Mouse (Mus musculus) midbrain, embryonic 13.5 days (tissue): Measurements from ENCODE around the gene Iars. TPM values are rescaled to one million over a fixed set of nuclear protein-coding genes. Genes with fewer than 3 reads are reported as not detected.

ENCODE experiments used
- ATAC-seq: fragments of 200-750 bp; cut with Nextera tagmentation; 2 replicates; pipeline ENCODE4 v1.8.0; 2017; ENCODE audit warnings: mild to moderate bottlenecking, moderate TSS enrichment, moderate library complexity
- H3K27ac ChIP-seq: fragments of 300-500 bp; sonication (generic); 2 replicates; pipeline ENCODE4 v1.5.1; 2015; ENCODE audit warnings: inconsistent platforms, mild to moderate bottlenecking, moderate library complexity
- H3K27me3 ChIP-seq: fragments of 300-500 bp; sonication (generic); 2 replicates; pipeline ENCODE4 v1.6.1; 2015; ENCODE audit warnings: mild to moderate bottlenecking, inconsistent platforms
- H3K36me3 ChIP-seq: fragments of 300-500 bp; sonication (generic); 2 replicates; pipeline ENCODE4 v1.6.1; 2015; ENCODE audit warnings: mild to moderate bottlenecking, inconsistent platforms
- H3K4me1 ChIP-seq: fragments of 300-500 bp; sonication (generic); replicated peaks from 2 replicates; pipeline ENCODE4 v1.6.1; 2015; ENCODE audit warnings: inconsistent platforms
- H3K4me2 ChIP-seq: fragments of 300-500 bp; sonication (generic); replicated peaks from 2 replicates; pipeline ENCODE4 v1.6.1; 2015; ENCODE audit warnings: moderate library complexity, mild to moderate bottlenecking, inconsistent platforms
- H3K4me3 ChIP-seq: fragments of 300-500 bp; sonication (generic); replicated peaks from 2 replicates; pipeline ENCODE4 v1.5.1; 2015; ENCODE audit warnings: mild to moderate bottlenecking, inconsistent platforms
- H3K9ac ChIP-seq: fragments of 300-500 bp; sonication (generic); replicated peaks from 2 replicates; pipeline ENCODE4 v1.6.1; 2015; ENCODE audit warnings: mild to moderate bottlenecking, inconsistent platforms
- H3K9me3 ChIP-seq: fragments of 300-500 bp; sonication (generic); 2 replicates; pipeline ENCODE4 v1.6.1; 2016; ENCODE audit warnings: mild to moderate bottlenecking, inconsistent platforms
- WGBS: fragments of 180-500 bp; shearing (Covaris S2); methylation state at CpG from one replicate; pipeline ENCODE4 v1.1.7; 2015; 5-methylcytosine and 5-hydroxymethylcytosine counted together
- polyA plus RNA-seq: library from polyadenylated mRNA; unstranded; fragments of >200 nt; fragmentation: Nextera tagmentation; extraction: Ambion mirVana; gene quantifications from 2 replicates; pipeline ENCODE4 v1.2.1, GENCODE M21; 2015

The Iars gene
- polyA plus RNA-seq, 1 experiment from 2014 or later = 61.0 TPM

DNA sequence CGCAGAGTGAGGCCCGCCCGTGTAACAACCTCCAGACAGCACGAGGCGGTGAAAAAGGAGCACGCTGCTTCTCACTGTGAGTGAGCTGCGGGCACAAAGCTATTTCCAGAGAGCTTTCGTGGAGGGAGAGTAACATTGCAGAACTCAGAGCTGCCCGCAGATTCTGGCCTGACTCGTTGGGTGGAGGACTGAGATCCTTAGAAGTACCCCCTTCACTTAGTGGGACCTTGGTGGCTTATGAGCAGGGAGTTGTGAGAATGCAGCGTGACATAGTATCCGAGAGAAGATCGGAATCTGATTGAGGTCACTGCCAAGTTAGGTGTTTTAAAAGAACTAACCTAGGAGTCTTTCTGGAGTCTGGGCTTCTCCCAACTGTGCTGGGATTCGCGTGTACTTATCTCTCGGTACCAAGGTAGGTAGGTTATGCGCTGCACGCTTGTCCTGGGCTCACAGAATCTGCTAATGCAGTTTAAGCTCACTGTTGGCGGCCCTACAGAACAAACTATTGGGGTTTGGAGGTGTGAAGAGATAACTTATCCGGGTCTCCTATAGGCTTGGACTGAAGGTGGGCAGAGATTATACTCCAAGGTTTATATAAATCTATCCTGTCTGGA lies 440 bp downstream of the Iars start:
- Histone ChIP-seq H3K36me3 (peaks cover 18% of the 10 kb centered on the region), H3K4me3 (peak overlapping the region; percentile 83), H3K9me3 (no peaks in the 10 kb centered on the region), H3K9ac (peak overlapping the region; percentile 83), H3K4me2 (peak overlapping the region; percentile 91), H3K4me1 (peaks cover 29% of the 10 kb centered on the region), H3K27me3 (no peaks in the 10 kb centered on the region), H3K27ac (peak overlapping the region; percentile 61; the same call in 1 of the 2 replicates)
- under 1% methylated on average over 20 of the region's 20 CpGs for WGBS
- no peak for ATAC-seq

DNA sequence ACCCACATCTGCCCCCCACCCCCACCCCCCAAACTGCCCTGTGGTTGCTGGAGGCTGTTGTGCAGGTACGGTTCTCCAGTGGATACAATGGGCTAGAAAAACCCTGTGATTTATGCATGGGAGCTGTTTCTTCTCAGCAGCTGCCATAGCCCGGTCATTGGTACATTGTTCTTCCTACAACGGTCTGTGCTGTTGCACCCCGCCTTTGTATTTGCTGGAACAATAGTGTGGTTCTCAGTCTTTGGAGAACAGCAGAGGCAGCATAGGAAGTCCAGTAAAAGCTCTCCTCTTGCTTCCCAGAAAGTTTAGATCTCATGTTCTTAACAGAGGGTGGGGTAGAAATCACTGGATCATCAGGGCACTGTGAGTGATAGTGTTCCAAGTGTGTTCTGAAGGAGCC lies 2.4 kb downstream of the Iars start:
- ATAC-seq = no peak
- no peak overlapping the region; the same call in 1 of the 2 replicates for H3K9ac ChIP-seq
- H3K4me3 ChIP-seq = no peak overlapping the region; the same call in 1 of the 2 replicates
- WGBS = 66% methylated on average over 4 of the region's 4 CpGs
- no peaks in the 10 kb centered on the region for H3K9me3 ChIP-seq
- no peak overlapping the region for H3K4me2 ChIP-seq
- no peak overlapping the region for H3K27ac ChIP-seq
- H3K36me3 ChIP-seq = peaks cover 24% of the 10 kb centered on the region
- peaks cover 29% of the 10 kb centered on the region for H3K4me1 ChIP-seq
- no peaks in the 10 kb centered on the region for H3K27me3 ChIP-seq

DNA sequence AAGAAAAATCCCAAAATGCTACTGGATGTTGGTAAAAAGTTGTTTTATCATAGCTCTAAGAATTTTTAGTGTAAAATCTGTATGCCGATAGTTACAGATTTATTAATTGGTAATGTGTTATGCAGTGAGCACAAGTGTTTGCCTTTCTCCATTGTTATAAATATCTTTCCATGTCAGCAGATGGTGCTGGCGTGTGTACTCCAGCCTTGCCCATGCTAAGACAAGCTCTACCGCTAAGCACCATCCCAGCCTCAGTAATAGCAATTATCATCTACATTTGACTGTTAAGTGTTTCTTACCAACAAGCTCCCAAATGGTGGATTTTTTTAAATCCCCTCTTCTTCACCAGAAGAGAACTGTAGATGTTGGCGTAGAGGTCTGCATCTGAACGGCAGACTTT lies 9.2 kb downstream of the Iars start:
- no peak overlapping the region for H3K4me2 ChIP-seq
- H3K9me3 ChIP-seq = no peaks in the 10 kb centered on the region
- no peak overlapping the region for H3K27ac ChIP-seq
- H3K4me3 ChIP-seq = no peak overlapping the region
- peaks cover 52% of the 10 kb centered on the region for H3K36me3 ChIP-seq
- no peak for ATAC-seq
- no peaks in the 10 kb centered on the region for H3K27me3 ChIP-seq
- WGBS = 96% methylated on average over 5 of the region's 5 CpGs
- H3K9ac ChIP-seq = no peak overlapping the region
- H3K4me1 ChIP-seq = no peaks in the 10 kb centered on the region

DNA sequence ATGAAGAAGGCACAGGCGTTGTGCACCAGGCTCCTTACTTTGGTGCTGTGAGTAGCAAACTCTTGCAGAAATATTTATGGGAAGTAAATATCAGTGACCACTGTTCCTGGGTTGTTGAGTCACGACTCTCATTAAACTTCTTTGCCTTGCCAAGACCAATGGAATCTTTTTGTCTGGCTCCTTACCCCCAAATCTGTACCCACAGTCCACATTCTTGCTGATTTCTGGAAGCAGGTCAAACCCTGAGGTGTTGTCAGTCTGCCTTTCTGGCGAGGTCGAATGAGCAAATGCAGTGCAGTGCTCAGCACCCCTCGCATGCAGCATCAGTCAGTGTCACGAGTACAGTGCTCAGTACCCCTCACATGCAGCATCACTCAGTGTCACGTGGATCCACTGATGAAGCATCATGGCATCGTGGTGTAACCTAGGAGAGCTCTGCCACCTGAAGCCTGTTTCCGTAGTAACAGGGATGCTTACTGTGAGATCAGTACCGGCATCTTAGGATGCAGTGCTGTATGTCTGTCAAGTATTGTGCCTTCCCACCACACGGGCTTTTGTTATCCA lies 21.4 kb downstream of the Iars start:
- H3K27me3 ChIP-seq = no peaks in the 10 kb centered on the region
- peaks cover 79% of the 10 kb centered on the region for H3K36me3 ChIP-seq
- ATAC-seq = no peak
- peaks cover 13% of the 10 kb centered on the region for H3K4me1 ChIP-seq
- H3K4me3 ChIP-seq = no peak overlapping the region
- 95% methylated on average over 11 of the region's 11 CpGs for WGBS
- H3K27ac ChIP-seq = no peak overlapping the region
- no peaks in the 10 kb centered on the region for H3K9me3 ChIP-seq
- no peak overlapping the region for H3K9ac ChIP-seq
- H3K4me2 ChIP-seq = no peak overlapping the region

DNA sequence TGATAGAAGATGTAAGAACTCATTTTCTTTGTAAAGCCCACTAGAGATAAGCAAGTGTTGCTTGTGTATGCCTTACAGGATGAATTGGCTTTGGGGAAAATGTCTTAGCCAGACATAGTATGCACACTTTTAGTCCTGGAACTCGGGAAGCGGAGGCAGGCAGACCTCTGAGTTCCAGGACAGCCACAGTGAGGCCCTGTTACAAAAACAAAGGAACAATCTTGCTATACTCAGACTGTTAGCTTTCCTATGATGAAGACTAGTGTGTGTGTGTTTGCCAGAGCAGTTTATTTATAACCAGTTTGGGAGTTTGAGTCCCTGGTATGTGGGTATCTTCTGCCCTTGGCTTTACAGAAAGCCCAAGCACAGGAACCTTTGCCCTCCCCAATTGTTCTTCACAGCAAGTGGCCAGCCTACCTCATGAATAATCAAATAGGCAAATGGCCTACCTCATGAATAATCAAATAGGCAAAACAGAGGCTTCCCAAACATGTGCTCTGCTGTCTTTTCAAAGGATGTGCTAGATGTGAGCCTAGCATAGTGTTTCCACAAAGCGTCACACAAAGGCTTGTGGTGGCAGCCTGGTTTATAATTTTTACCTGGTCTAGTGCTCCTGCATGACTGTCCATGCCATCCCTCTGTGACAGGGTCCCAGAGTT lies 24.3 kb downstream of the Iars start:
- Histone ChIP-seq H3K9ac (no peak overlapping the region), H3K4me1 (peaks cover 13% of the 10 kb centered on the region), H3K9me3 (no peaks in the 10 kb centered on the region), H3K27me3 (no peaks in the 10 kb centered on the region), H3K4me2 (no peak overlapping the region), H3K36me3 (peaks cover 90% of the 10 kb centered on the region), H3K27ac (peak overlapping the region; percentile 27), H3K4me3 (no peak overlapping the region)
- WGBS = 67% methylated on average over 3 of the region's 3 CpGs
- ATAC-seq = peak; percentile 70

DNA sequence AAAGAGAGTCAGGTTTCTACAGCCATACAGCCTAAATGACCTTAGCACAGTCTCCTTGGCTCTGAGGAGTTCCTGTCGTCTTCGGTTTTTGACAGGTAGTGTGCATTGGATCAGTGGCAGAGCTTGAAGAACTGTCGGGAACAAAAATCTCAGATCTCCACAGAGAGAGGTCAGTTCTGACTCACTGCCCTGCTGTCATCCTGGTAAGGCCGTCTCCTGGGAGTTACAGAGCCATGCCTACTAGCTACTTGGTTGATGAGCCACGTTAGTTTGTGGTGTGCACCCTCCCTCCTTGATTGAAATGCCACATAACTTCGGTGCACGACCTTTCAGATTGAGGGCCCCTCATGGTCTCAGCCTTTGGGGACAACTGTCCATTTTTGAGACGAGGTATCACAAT lies 26.4 kb downstream of the Iars start:
- 93% methylated on average over 8 of the region's 8 CpGs for WGBS
- Histone ChIP-seq H3K27ac (no peak overlapping the region), H3K27me3 (no peaks in the 10 kb centered on the region), H3K4me2 (no peak overlapping the region), H3K9ac (no peak overlapping the region), H3K4me3 (no peak overlapping the region), H3K36me3 (peaks cover 89% of the 10 kb centered on the region), H3K9me3 (no peaks in the 10 kb centered on the region), H3K4me1 (peaks cover 13% of the 10 kb centered on the region)
- ATAC-seq = no peak

DNA sequence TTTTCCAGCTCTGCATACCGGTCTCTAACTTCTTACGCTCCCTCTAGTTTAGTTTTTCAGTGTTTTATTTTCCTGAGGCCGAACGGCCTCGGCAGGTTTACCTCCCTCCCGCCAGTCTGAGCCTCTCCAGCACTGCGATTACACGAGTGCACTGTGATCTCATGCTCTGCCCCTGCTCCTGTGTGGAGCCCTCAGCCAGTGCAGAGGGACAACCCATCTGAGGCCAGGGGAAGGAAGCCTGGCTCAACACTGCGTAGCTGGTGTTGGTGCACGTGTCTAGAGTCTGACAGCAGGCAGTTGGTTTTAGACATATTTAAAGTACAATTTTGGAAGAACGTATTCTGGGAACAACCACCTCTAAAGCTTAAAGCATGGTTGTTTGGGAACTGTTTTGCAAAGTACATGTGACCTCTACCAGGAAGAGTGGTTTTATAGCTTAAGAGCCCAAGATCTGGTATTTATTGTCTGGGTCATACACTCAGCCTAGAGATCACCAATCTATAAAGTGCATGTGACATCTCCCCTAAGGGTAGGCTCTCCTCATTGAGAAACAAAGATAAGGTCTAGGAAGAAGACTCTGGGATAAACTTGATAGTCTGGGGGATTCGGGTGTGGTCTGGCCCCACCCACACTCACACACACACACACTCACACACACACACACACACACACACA lies 30.3 kb downstream of the Iars start:
- Histone ChIP-seq H3K4me2 (no peak overlapping the region), H3K27ac (no peak overlapping the region), H3K9ac (no peak overlapping the region), H3K4me3 (no peak overlapping the region), H3K9me3 (no peaks in the 10 kb centered on the region), H3K36me3 (peaks cover 91% of the 10 kb centered on the region), H3K4me1 (no peaks in the 10 kb centered on the region), H3K27me3 (no peaks in the 10 kb centered on the region)
- ATAC-seq = no peak
- WGBS = 95% methylated on average over 12 of the region's 12 CpGs

DNA sequence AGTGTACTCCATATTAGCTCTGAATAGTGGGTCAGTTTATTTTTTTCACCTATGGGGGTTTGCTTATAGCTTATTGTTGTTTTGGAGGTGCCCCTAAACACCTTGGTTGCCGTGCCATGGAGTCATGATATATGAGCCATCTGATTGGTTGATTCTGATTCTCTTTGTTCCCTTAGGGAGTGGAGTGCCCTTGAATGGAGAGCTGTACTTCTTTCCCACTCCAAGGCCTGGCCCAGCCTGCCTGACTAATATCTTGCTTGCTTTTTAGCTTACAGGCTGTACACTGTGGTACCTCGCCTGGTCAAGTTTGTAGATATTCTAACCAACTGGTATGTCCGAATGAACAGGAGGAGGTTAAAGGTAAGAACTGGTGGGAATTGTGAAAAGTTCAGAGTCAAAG lies 37.4 kb downstream of the Iars start:
- 87% methylated on average over 3 of the region's 3 CpGs for WGBS
- ATAC-seq = no peak

DNA sequence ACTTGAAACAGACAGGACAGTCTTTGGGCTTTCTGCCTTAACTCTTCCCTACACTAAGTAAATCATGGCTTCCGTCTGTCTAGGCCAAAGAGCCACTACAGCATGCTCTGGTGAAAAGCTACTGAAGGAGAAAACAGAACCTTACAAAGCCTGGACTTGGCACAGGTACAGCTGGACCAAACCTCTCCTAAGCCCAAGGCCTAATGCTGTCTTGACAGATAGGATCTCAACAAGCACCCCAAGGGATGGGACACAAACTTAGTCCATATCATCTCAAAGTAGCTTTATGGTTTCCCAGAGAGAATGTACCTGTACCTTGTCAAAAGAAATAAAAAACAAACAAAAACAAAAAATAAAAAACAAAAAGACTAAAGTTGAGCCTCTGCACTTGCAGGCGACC lies 54.5 kb downstream of the Iars start:
- Histone ChIP-seq H3K9me3 (no peaks in the 10 kb centered on the region), H3K9ac (no peak overlapping the region), H3K4me2 (no peak overlapping the region), H3K27ac (no peak overlapping the region), H3K4me3 (no peak overlapping the region), H3K4me1 (no peaks in the 10 kb centered on the region), H3K27me3 (no peaks in the 10 kb centered on the region), H3K36me3 (peaks cover 50% of the 10 kb centered on the region)
- ATAC-seq = no peak
- 93% methylated on average over 2 of the region's 2 CpGs for WGBS

More for the DNA sequence above, 37.4 kb downstream of the Iars start:
- H3K4me3 ChIP-seq = no peak overlapping the region
- no peak overlapping the region for H3K4me2 ChIP-seq
- H3K9ac ChIP-seq = no peak overlapping the region
- H3K27ac ChIP-seq = no peak overlapping the region
- no peaks in the 10 kb centered on the region for H3K27me3 ChIP-seq
- H3K36me3 ChIP-seq = peaks cover 98% of the 10 kb centered on the region
- H3K4me1 ChIP-seq = no peaks in the 10 kb centered on the region
- no peaks in the 10 kb centered on the region for H3K9me3 ChIP-seq

DNA sequence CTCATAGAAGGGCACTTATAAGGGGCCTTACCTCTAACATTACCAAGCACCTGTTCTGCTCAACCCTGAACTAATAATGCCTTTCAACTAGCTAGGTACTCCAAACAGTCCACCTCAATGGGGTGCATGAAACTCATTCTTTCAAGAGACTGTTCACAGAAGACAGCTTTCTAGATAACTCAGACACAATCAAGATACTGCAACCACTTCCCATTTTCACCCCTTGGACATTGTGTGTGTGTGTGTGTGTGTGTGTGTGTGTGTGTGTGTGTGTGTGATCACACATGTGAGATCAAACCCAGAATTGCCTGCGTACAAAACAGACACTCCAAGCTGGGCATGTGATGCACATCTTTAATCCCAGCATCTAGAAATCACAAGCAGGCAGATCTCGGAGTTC lies 56.1 kb downstream of the Iars start:
- ATAC-seq = no peak
- H3K4me3 ChIP-seq = no peak overlapping the region
- H3K36me3 ChIP-seq = peaks cover 34% of the 10 kb centered on the region
- 100% methylated on average over 2 of the region's 2 CpGs for WGBS
- H3K27me3 ChIP-seq = no peaks in the 10 kb centered on the region
- no peak overlapping the region for H3K9ac ChIP-seq
- H3K27ac ChIP-seq = no peak overlapping the region
- no peaks in the 10 kb centered on the region for H3K4me1 ChIP-seq
- H3K4me2 ChIP-seq = no peak overlapping the region
- H3K9me3 ChIP-seq = no peaks in the 10 kb centered on the region

DNA sequence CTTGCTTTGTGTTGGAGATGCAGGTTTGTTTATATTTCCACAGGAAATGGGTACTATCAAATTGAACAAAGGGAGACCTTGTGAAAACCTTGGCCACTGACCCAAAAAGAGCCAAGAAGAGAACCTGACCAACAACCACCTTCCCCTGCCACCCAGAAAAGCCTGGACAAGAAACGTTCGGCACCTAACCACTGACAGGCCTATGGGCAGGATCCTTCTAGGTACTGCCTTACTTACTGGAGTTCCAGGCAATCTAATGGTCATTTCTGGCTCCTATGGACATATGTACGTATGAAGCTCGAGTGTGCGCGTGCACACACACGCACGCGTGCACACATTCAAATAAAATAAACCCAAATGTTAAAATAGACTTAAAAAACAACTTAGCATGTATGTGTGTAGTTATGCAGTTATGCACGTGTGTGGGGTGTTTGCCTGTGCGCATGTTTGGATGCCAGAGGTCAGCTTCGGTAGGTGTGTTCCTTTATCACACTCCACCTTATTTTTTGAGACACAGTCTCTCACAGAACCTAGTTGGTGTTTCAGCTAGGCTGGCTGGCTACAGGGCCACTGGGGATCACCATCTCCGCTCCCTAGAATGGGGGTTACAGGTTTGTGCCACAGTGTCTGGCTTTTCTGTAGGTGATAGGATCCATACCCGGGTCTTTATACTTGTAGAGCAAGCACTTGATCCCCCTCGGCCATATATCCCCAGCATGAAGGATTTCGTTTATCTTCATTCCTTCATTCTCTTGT lies 59.6 kb downstream of the Iars start:
- no peak overlapping the region for H3K9ac ChIP-seq
- H3K9me3 ChIP-seq = no peaks in the 10 kb centered on the region
- no peaks in the 10 kb centered on the region for H3K27me3 ChIP-seq
- no peak overlapping the region for H3K4me2 ChIP-seq
- peaks cover 2% of the 10 kb centered on the region; the same call in 1 of the 2 replicates for H3K36me3 ChIP-seq
- WGBS = 92% methylated on average over 16 of the region's 16 CpGs
- no peak overlapping the region for H3K27ac ChIP-seq
- no peak for ATAC-seq
- no peaks in the 10 kb centered on the region for H3K4me1 ChIP-seq
- no peak overlapping the region for H3K4me3 ChIP-seq

DNA sequence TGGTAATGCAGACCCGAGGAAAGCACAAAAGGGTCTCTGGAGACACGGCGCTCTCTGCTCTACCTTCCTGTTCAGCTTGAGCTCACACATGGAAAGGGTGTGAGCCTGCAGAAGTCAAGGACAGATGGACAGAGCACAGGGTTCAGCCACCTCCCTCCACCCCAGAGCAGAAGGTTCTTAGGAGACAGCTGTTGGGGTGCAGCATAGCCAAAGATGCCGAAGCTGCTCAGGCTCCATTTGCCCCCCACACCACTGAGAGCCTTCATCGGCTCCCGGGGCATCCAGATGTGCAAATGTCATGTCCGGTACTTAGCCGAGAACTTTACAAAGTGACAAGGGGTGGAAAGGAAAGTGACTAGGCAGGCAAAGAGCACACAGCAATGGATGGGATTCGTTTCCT lies 74.7 kb downstream of the Iars start:
- no peaks in the 10 kb centered on the region for H3K27me3 ChIP-seq
- H3K4me1 ChIP-seq = no peaks in the 10 kb centered on the region
- no peak overlapping the region for H3K27ac ChIP-seq
- H3K9ac ChIP-seq = no peak overlapping the region
- 91% methylated on average over 9 of the region's 9 CpGs for WGBS
- ATAC-seq = no peak
- no peaks in the 10 kb centered on the region for H3K9me3 ChIP-seq
- no peak overlapping the region for H3K4me2 ChIP-seq
- no peak overlapping the region for H3K4me3 ChIP-seq
- H3K36me3 ChIP-seq = no peaks in the 10 kb centered on the region
